Mouse (Mus musculus): ENCODE measurements at regions not wholly inside any gene's neighbourhood (a gene's known extent, or its start where the extent isn't known, plus 50 kb on each side); places are given as distances from the start of the nearest gene placed in this dataset.
"Not testable (repeated sequence)": the region's sequence is repeated elsewhere in the genome, so short reads cannot be mapped to it uniquely, and the experiment has no call there.

DNA sequence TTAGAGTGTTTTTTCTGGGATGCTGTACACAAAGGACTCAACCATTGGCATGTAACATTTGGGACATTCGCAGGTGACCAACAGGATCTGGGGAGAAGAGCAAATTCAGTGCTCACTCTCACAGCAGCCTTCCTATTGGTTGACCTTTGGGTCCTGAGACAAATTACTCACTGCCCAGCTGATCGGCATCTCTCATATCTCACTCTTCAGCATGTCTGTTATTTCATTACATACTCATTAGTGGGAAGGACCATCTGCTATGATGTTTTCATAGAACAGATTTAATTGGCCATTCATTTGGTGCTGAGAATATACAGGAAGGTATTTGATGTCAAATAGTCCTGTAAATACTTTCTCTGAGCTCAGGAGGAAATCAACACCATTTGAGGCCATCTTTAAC lies 170.5 kb upstream of the Pmfbp1 start:
- DNase-seq, result no peak

DNA sequence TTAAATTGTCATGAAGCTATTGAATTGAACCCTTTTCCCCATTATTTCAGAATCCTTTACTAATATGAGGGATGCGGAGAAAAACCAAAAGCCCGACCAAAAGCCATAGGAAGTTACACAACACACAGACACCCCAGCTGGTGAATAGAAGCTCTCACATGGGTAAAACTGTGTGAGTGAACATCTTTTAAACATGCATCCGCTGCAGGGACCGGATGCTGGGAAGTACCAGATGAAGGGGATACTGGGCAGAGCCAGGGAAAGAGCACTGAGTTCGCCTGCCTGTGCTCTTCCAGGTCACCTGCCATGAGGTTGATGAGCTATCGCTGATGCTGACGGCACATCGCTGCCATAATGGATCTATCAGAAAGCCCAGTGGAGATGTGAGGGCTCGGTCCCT lies 169.6 kb upstream of the Pmfbp1 start:
- DNase-seq, result no peak

DNA sequence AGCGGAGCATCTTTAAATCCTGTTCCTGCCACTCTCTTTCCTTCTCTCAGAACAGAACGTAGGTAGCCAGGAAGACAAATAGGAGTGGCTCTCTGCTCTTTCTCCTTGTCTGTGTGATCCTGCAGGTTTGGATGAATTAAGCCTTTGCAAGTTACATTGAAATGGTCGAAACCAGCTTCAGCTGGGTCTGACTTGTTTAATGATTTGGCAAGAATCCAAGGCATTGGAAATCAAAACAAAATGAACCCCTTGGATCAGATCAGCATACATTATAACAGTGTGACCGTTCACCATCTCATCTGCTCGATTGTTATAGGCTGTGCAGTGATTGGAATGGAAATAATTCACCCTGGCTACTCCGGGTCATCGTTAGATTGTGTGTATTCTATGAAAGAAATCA lies 157.6 kb upstream of the Pmfbp1 start:
- DNase-seq, result no peak

DNA sequence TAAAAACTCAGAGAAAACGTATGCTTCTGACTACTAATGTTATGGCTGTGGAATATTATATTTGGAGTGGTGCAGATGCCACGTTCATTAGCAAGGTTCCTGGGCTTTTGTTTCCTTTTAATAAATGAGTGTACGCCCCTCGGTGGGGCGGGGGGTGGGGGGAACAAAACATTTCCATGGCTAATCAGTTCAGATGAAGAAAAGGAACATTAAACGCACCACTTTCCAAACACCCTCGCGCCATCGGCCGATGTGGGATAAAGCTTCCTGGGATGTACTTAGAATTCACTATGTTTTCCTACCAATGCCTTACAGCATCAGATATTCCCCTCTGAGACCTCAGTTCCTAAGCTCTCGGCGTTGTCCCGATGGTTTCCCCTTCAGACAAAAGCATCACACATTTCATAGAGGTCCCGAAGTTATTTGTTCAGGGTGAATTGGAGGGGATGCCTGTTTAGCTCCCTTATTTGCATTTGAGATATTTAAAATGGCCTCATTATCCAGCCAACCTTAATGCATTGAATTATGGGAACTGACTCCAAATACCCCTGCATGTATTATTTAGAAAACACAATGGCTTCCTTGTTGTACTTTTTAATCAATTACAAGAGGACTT lies 155.5 kb upstream of the Pmfbp1 start:
- no peak for DNase-seq

DNA sequence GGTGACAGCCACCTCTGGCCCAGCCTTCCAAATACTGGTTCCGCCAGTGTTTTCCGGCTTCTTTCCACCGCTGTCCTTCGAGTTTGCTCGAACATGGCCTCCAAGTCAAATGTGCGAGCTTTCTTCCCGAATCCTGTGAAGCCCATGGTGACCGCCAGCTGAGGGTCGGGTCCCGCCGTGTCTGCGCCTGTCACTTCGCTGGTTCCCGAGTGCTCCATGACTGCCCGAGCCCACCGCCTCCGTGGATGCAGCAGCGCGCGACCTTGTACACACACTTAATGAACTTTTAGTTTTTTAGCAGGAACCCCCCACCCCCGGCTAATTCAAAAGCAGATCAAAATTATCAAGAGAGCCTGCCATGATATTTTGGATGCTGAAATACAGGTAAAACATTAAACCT lies 153.2 kb upstream of the Pmfbp1 start:
- not testable (repeated sequence) for DNase-seq

DNA sequence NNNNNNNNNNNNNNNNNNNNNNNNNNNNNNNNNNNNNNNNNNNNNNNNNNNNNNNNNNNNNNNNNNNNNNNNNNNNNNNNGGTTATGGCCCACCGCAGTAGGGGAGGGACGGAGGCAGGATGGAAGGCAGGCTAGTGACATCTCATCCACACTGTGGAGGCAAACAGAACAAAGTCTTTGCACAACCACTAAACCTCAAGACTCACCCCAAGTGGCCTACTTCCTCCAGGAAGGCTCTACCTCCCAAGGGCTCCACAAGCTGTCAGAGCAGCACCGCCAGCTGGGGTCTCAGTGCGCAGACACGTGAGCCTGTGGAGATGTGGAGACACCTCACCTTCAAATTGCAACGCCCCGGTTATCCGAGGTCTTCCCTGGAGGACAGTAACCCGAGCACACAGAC lies 138.7 kb upstream of the Pmfbp1 start:
- DNase-seq, result no peak

DNA sequence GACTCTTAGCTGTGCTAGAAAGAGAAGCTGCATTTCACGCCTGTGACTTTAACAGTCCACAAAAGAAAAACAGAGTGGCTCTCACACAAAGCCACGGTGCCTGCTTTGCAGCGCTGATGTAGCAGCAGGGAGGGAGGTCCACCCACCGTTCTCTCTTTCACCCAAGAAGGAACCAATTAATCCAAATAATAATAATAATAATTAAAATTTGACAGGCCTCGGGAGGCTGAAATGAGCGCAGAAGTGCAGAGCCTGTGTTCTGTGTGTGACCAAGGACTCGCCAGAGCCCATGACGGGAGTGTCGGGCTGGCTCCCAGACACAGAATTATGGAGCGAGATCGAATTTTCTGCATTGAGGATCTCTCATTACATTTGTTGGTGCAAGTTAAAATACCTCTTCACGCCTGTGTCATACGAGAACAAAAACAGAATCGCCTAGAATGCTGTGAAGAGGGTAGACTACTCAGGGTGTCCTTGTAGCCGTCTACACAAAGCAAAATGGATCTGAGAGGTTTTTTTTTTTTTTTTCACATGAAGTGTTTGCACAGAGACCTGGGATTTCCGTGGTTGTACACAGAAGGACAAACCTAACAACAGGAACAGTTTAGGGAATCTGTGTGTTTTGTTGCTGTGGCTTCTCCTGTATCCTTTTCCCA lies 134.3 kb upstream of the Pmfbp1 start:
- no peak for DNase-seq

DNA sequence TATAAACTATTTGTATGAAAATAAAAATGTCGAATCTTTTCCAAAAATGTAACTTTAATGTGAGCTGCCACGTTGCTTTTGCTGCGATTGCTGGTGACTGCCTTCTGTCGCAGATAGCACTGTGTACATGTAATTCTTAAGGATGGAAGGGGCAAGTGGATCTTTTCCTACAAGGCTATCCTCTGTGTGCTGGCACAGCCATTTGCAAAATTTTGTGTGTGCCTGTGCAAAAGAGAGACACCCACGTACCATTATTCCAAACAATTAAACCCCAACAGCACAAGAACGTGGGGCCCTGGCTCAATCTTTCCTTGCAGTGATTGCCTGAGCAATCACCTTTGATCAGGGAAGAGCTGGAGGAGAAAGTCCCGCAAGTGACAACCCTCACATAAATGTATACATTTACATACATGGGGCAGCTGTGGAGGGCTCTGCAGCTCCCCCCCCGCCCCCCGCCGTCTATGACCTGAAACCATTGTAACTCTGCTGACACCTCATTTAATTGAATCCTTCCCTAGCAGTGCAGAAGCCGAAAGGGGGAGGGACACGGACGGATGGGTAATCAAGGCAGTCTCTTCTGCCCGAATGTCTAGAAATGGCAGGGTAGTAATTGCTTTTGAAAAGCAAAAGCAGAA lies 133.6 kb upstream of the Pmfbp1 start:
- DNase-seq, result no peak

DNA sequence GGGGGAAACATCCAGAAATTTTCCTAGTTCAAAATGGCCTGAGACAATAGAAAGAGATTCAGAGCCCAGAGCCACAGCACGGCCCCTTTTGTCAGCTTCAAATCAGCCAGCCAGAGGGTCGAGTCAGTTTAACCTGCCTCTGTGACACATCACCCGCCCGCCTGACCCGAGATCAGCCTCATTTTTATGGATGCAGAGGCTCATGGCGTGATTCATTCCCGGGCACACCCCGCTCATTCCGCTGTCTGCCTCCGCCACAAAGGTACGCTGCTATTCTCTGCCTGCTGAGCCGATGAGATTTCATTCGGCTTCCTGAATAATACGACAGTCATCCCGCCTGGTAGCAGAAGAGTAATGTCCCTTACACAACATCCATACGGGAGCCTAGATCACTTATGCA lies 132.9 kb upstream of the Pmfbp1 start:
- no peak for DNase-seq

DNA sequence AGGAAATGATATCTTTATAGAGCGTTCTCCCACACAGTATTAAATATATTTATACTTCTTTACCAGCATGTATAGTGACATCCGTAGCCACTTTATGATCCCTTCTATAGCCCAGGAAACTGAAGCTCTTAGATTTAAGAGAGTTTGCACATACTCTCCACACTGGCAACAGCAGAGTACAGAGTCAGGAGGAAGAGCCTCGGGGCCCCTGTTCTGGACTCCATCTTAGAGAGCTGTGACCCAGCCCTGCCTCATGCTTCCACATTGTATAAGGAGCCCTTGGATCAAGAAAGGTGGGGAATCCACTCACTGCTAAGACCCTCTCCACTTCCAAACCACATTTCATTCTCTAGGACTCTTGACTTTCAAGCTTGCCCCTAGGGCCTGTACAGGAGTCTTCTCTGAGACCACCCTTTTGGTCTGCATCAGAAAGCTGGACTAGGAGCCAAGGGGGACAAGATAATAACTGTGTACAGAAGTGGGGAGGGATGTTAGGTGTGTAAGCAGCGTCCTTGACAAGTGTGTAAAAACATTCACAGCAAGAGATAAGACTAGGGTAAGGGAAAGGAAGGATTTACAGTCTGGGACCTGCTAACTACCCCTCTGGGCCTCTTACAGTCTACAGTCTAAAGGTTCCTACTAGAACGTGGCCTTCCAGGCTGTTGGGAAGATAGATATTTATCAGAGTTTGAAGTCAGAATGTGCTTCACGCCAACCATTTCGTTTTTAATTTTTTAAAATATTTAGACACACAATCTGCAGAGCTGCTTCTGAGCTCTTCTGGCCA lies 132.1 kb upstream of the Pmfbp1 start:
- no peak for DNase-seq

DNA sequence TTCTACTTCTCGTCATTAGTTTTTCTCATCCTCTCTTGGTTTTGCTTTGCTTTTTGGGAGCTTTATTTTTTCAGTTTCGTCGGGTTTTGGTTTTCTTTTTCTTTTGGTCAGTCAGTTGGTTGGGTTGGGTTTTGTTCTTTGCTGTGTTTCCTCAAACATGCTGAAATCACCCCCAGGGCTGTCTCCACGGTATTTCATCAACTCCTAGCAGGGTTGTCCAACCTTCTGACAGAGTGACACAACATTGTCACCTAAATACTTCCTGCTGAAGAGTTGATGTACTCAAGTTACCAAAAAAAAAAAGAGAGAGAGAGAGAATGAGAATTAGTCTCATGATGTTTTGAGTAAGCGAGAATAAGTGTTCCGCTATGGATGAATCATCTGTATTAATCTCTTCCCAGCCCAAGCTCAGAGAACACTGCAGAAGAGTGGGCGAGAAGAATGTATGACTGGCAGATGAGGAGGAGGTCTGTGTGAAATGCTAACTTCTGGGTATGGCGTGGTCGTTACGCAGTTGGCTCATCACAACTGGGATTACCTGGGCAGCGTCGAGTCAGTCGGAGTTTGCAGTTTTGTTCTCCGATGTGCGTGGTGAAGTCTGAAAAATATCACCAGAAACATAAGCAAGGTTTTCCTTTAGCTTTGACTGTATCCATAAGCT lies 130.5 kb upstream of the Pmfbp1 start:
- no peak for DNase-seq

DNA sequence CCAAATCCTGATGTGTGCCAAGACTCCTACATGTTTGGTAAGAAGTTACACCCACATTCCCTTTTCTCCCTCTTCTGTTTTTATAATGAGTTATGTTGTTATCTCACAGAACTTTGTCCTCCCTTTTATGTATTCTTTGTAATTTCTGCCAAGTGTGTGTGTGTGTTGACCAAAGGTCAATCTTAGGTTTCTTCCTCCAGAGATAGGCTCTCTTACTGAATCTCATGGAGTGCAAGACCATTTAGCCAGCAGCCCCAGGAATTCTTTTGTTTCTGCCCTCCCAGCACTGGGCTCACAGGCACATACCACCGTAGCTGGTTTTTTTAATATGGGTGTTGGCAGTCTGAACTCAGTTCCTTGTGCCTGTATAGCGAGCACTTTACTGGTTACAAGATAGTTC lies 119.8 kb upstream of the Pmfbp1 start:
- no peak for DNase-seq

DNA sequence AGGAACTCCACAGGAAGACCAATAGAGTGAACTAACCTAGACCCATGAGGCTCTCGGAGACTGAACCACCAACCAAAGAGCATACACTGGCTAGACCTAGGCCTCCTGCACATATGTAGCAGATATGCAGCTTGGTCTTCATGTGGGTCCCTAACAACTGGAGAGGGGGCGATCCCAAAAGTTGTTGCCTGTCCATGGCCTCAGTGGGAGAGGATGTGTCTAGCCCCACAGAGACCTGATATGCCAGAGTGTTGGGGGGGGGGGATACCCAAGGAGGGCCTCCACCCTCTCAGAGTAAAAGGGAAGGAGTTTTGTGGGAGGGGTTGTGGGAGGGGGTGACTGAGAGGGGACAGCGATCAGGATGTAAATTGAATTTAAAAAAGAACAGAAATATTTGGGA lies 108.9 kb upstream of the Pmfbp1 start:
- no peak for DNase-seq

DNA sequence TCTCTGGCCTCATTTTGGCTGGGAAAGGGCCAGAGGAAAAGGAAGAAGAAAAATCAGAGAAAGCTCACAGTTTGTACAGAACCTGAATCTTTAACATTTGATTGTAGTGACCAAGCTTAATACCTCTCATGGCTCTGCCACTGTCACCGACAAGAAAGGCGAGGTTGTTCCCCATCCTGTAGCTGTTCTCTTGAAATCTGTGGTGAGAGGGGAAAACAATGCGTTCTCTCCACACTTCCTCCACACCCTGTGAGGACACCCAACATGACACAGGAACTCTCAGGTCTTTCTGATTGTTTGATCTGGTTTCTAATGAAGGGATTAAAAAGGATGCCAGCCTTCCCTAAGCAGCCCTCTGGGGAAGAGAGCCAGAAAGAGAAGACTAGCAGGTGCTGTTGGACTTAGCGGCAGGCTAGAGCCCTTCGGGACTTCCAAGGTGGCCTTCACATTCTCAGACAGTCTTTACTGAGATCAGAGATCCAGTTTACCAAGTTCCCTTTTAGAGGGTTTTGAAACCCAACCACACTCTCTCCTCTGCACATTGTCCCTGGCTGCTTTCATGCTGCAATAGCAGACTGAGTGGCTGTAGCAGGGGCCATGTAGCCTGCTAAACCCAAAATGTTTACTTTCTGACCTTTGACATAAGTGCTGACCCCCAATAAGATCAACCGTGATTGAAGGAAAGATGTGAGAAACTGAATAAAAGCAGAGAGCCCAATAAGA lies 98.5 kb upstream of the Pmfbp1 start:
- DNase-seq, result no peak

DNA sequence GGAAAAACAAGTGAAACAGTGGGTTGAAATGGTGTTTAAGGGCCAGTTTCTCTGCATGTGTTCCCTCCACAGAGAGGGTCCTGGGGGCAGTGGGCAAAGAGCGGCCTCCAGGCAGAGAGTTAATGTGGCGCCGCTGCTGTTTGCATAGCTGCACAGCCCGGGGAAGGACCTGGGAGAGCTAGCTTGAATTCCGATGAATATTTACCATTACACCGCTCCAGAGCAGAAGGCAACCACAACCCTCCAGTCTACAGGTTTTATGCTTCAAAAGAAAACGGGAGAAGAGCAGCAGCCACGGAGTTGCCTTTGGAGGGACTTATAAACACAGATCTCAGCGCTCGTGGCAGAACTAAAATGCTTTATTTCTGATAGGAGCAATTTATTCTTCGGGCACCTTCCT lies 94.2 kb upstream of the Pmfbp1 start:
- no peak for DNase-seq

DNA sequence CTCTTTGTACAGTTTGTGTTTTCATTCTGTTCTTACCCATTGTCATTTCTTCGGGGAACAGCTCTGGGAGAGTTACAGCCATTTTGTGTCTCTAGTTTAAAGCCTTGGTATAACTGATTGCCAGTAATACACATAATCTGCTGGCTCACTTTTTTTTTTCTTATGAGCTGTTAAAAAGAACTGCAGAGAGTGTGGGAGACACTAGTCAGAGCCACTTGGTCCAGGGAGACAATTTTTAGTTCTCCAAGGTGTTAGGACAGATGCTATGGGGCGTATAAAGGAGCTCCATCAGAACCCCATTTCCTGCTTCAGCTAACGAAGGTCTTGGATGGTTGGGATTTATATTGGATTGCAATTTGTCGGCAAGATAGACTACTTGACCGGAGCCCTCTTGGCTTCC lies 93.6 kb upstream of the Pmfbp1 start:
- no peak for DNase-seq

DNA sequence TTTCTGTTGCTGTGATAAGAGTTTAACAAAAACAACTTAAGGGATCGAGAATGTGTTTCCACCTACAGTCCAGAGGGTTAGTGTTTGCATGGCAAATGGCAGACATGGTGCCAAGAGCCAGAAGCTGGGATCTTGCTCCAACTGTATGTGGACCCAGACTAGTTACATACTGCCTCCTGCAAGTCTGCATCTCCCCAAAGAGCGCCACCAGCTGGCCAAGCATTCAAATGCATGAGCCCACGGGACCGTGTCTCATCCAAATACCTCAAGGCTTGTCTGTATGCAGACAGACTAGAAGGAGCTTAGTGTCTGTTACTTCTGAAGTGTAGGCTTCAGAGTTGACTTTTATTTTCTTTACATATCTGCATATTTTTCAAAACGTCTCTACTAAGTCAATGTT lies 85.9 kb upstream of the Pmfbp1 start:
- DNase-seq, result no peak

DNA sequence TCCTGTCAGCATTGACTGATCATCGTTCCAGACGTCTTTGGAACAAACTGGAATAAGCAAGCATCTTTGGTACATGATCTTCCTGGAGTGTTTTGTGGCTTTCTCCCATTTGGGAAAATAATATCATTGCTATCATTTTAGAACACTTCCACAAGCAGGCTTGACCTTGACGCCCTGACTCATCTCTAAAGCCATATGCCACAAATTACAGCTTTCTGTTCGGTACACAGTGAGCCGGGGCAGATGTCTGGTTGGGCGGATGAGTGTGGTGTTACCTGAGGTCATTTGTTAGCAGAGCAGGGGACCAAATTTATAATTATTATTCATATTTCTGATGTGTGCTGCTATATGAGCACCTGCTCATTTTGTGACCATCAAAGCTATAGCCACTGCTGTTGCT lies 83.3 kb upstream of the Pmfbp1 start:
- DNase-seq, result no peak

DNA sequence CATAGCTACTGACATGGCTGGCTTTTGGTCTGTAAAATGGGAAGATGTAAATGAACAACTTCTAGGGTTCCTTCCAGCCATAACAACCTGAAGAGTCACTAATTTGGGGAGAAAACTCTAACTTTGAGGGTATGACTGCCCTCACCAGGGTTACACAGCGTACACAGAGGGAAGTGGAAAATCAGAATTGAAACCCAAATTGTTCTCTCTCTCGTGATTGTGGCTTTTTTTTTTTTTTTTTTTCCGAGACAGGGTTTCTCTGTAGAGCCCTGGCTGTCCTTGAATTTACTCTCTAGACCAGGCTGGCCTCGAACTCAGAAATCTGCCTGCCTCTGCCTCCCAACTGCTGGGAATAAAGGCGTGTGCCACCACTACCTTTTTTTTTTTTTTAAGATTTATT lies 80.4 kb upstream of the Pmfbp1 start:
- DNase-seq, result no peak

DNA sequence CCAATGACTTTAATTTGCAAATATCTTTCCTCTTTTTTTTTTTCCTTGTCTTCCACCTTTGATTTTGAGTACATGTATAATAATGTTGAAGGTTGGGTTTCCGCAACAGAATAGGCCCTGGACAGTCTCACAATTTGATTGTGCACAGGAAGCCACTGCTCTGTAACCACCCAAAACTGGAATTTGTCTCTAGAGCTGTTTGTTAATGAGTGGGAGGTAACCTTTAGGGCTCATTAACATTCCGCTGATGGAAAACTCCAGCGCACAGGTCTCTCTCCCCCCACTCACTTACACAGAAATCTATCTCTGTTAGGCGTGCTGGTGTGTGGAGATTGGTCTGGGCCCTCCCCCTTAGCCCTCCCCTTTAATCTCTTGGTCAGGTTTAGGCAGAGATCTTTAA lies 78.5 kb upstream of the Pmfbp1 start:
- DNase-seq, result no peak

DNA sequence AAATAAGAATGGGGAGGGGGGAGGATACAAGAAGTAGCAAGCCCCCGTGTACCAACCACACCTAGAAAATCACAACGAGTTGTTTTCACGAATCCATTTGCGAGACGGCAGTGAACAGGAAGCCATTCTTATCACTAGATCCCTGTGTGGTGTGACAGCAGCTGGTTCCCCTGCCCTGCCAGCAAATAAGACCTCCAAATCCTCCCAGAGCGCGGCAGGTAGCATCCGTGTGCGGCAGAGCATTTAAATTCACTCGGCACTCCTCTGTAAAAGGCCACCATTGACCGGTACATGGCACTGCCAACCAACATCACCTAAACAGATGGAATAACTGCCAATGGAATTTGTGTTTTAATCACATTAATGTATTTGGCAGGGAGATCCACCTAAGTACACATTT lies 77.9 kb upstream of the Pmfbp1 start:
- DNase-seq, result no peak

DNA sequence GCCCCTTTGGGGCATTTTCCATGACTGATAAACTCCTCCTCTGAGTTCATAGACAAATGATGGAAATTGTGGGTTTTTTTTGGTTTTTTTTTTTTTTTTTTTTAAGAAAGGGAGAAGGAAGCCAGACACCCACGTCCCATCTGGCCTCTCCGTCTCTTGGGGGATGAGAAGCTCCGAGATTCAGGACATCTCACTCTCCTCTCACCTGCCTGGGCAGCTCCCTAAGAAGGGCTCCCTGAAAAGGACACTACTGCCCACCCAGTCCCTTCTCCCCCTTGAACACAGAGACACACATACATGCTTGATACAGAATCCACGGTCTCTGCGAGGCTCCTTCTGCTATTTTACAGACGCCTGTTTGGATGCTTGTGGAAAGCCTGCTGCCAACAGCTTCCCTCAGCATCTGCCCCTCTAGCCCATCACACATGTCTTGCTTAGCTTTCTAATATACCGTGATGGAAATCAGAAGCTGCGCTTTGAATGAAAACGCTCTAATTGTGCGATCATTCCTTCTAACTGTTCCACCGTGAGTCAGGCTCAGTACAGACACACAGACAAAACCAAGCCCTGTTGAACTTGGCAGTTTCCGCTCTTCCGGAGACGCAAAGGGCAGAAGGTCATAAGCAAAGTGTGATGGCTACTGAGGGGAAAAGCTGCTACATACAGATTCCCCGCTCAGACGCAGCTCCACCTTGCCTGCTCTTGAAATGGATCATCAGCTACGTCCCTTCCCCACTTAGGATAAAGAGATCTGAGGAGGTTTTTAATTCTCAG lies 77.3 kb upstream of the Pmfbp1 start:
- DNase-seq, result no peak
